Mouse (Mus musculus) C2C12 (cell line): ENCODE measurements around the gene Lxn.

Experiments used
- CEBPB ChIP-seq: IDR thresholded peaks from one replicate; pipeline ENCODE4 v1.6.1; 2011; ENCODE audit warnings: low read depth, mild to moderate bottlenecking, control low read depth, moderate library complexity
- CTCF ChIP-seq: IDR thresholded peaks from one replicate; pipeline ENCODE4 v1.5.1; 2011; ENCODE audit not compliant: control insufficient read depth, insufficient read depth, insufficient read length
- FOSL1 ChIP-seq: IDR thresholded peaks from one replicate; pipeline ENCODE4 v1.8.0; 2011; ENCODE audit warnings: mild to moderate bottlenecking, low read length; ENCODE audit not compliant: poor library complexity, insufficient read depth, severe bottlenecking
- MAX ChIP-seq: IDR thresholded peaks from one replicate; pipeline ENCODE4 v1.6.1; 2011; ENCODE audit warnings: mild to moderate bottlenecking, control low read depth
- MYOG ChIP-seq: IDR thresholded peaks from one replicate; pipeline ENCODE4 v1.6.1; 2011; ENCODE audit not compliant: control insufficient read depth, insufficient read length; ENCODE audit errors: extremely low read depth
- USF1 ChIP-seq: IDR thresholded peaks from one replicate; pipeline ENCODE4 v1.6.1; 2011; ENCODE audit warnings: low read depth, mild to moderate bottlenecking, control low read depth, moderate library complexity

GRCm38 (mm10) chr3:67492086-67492869, 28.6 kb upstream of the Lxn start:
- TF ChIP-seq CTCF (no peak), MYOG (no peak), FOSL1 (no peak), USF1 (no peak), MAX (no peak), CEBPB (no peak)
